Mouse (Mus musculus): ENCODE measurements at regions not wholly inside any gene's neighbourhood (a gene's known extent, or its start where the extent isn't known, plus 50 kb on each side); places are given as distances from the start of the nearest gene placed in this dataset.

DNA sequence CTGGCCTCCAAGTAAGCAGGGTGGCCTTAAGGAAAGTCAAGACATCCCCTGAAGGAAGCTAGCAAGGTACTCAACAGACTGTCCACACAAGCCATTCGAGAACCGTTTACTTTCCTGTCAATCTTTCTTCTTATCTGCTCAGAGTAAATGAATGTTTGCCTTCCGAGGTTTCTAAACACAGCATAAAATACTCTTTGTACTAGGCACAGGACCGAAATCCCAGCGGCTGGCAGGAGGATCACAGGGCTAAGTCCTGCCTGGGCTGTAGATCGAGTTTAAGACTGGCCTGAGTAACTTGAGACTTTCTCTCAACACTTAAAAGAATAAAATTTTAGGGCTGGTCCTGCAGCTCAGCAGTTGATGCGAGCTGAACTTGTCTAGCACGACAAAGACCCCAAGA lies 175.9 kb downstream of the Bcl2l11 start:
- no peaks in the 10 kb centered on the region for H3K27me3 ChIP-seq (replicated peaks; ENCODE audit: control insufficient read depth, insufficient read depth, low read length)
- H3K9ac ChIP-seq (ENCODE audit: low read depth, low read length) = no peak overlapping the region
- no peak overlapping the region for H3K4me3 ChIP-seq (ENCODE audit: low read depth, low read length)
- H3K36me3 ChIP-seq (ENCODE audit: control insufficient read depth, insufficient read depth, low read length) = no peaks in the 10 kb centered on the region
- DNase-seq (ENCODE audit: low spot score) (no peak), ATAC-seq (ENCODE audit: low read depth) (no peak)
- WGBS = 13% methylated on average over 8 of the region's 8 CpGs
- H3K4me2 ChIP-seq (ENCODE audit: low read depth, low read length) = no peak overlapping the region
- no peaks in the 10 kb centered on the region for H3K9me3 ChIP-seq (ENCODE audit: control insufficient read depth, low read length)
- peaks cover 9% of the 10 kb centered on the region; the same call in 1 of the 2 replicates for H3K4me1 ChIP-seq (ENCODE audit: control insufficient read depth, insufficient read depth, low read length)
- H3K27ac ChIP-seq (replicated peaks; ENCODE audit: low read depth, low read length) = no peak overlapping the region

DNA sequence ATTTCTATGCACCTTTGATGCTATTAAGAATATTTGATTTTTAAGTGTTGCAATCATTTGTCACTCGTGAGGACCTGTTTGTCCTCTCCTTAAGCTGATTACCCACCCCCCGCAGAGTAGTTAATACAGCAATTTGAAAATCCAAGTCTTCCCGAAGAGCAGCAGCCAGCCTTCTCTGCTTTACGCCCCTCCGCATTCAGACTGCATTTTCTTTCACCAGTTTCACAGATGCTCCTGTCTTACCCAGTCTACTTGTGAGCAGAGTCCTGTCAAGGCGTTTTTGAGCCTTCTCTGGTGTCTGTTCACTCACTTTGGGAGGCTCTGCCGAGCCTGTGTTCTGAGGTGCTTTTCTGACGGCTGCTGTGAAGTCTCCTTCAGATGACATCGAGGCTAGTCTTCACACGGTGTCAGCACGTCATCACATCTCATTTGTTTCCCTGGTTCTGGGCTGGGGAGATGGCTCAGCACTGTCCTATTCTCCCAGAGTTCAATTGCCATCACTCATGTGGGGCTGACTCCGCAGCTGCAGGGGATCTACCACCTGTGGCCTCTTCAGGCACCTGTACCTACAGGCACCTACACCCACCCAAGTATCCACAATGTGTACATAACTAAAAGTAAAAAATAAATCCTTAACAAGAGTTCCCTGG lies 178.3 kb downstream of the Bcl2l11 start:
- H3K9ac ChIP-seq (ENCODE audit: low read depth, low read length) = 0 out of 2 replicates have a peak overlapping the region, but pooled peaks have one; percentile 32
- H3K36me3 ChIP-seq (ENCODE audit: control insufficient read depth, insufficient read depth, low read length) = no peaks in the 10 kb centered on the region
- no peak overlapping the region for H3K4me2 ChIP-seq (ENCODE audit: low read depth, low read length)
- H3K4me1 ChIP-seq (ENCODE audit: control insufficient read depth, insufficient read depth, low read length) = peaks cover 9% of the 10 kb centered on the region; the same call in 1 of the 2 replicates
- DNase-seq (ENCODE audit: low spot score) (no peak), ATAC-seq (ENCODE audit: low read depth) (no peak)
- WGBS = 23% methylated on average over 12 of the region's 12 CpGs
- H3K4me3 ChIP-seq (ENCODE audit: low read depth, low read length) = no peak overlapping the region
- no peaks in the 10 kb centered on the region for H3K9me3 ChIP-seq (ENCODE audit: control insufficient read depth, low read length)
- no peaks in the 10 kb centered on the region for H3K27me3 ChIP-seq (replicated peaks; ENCODE audit: control insufficient read depth, insufficient read depth, low read length)
- no peak overlapping the region for H3K27ac ChIP-seq (replicated peaks; ENCODE audit: low read depth, low read length)

- H3K9me3 ChIP-seq (ENCODE audit: control insufficient read depth, low read length) = no peaks in the 10 kb centered on the region
- H3K4me2 ChIP-seq (ENCODE audit: low read depth, low read length) = no peak overlapping the region
- 42% methylated on average over 6 of the region's 6 CpGs for WGBS
- ATAC-seq (ENCODE audit: low read depth) = no peak
- H3K4me1 ChIP-seq (ENCODE audit: control insufficient read depth, insufficient read depth, low read length) = peaks cover 23% of the 10 kb centered on the region
- H3K27ac ChIP-seq (replicated peaks; ENCODE audit: low read depth, low read length) = no peak overlapping the region
- no peaks in the 10 kb centered on the region for H3K36me3 ChIP-seq (ENCODE audit: control insufficient read depth, insufficient read depth, low read length)
- H3K4me3 ChIP-seq (ENCODE audit: low read depth, low read length) = no peak overlapping the region
- H3K27me3 ChIP-seq (replicated peaks; ENCODE audit: control insufficient read depth, insufficient read depth, low read length) = no peaks in the 10 kb centered on the region
- no peak for DNase-seq (ENCODE audit: low spot score)
- H3K9ac ChIP-seq (ENCODE audit: low read depth, low read length) = no peak overlapping the region
These were observed 180.9 kb downstream of the Bcl2l11 start for GRCm38 (mm10) chr2:128306693-128307092.

GRCm38 (mm10) chr2:128309541-128310030 lies 183.7 kb downstream of the Bcl2l11 start:
- Histone ChIP-seq H3K4me2 (ENCODE audit: low read depth, low read length) (peak overlapping the region; percentile 31), H3K27me3 (replicated peaks; ENCODE audit: control insufficient read depth, insufficient read depth, low read length) (no peaks in the 10 kb centered on the region), H3K9me3 (ENCODE audit: control insufficient read depth, low read length) (no peaks in the 10 kb centered on the region), H3K4me3 (ENCODE audit: low read depth, low read length) (no peak overlapping the region), H3K9ac (ENCODE audit: low read depth, low read length) (no peak overlapping the region), H3K4me1 (ENCODE audit: control insufficient read depth, insufficient read depth, low read length) (peaks cover 29% of the 10 kb centered on the region), H3K27ac (replicated peaks; ENCODE audit: low read depth, low read length) (peak overlapping the region; percentile 23; the same call in 1 of the 2 replicates), H3K36me3 (ENCODE audit: control insufficient read depth, insufficient read depth, low read length) (no peaks in the 10 kb centered on the region)
- 24% methylated on average over 10 of the region's 10 CpGs for WGBS
- DNase-seq (ENCODE audit: low spot score) (no peak), ATAC-seq (ENCODE audit: low read depth) (no peak)

DNA sequence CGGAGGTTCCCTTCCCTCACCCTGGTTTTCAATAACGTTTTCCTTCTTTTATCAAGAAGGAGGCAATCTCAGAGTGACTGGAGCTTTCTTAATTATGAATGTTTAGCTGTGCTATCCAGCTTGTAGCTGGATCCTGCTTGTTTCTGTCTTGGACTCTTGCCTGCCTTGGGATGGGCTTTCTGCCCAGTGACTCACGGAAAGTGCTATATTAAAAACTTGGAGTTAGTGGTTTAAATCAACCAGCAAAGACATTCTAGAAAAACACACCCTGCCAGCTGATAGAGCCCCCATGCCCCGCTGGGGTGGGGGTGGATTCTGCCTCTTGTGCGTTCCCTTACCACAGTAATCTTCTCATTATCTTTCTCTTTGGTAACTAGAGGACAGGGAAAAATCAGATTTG lies 184.2 kb downstream of the Bcl2l11 start:
- Histone ChIP-seq H3K27ac (replicated peaks; ENCODE audit: low read depth, low read length) (peak overlapping the region; percentile 23; the same call in 1 of the 2 replicates), H3K4me1 (ENCODE audit: control insufficient read depth, insufficient read depth, low read length) (peaks cover 29% of the 10 kb centered on the region), H3K4me2 (ENCODE audit: low read depth, low read length) (peak overlapping the region; percentile 31), H3K36me3 (ENCODE audit: control insufficient read depth, insufficient read depth, low read length) (no peaks in the 10 kb centered on the region), H3K9ac (ENCODE audit: low read depth, low read length) (no peak overlapping the region), H3K9me3 (ENCODE audit: control insufficient read depth, low read length) (no peaks in the 10 kb centered on the region), H3K27me3 (replicated peaks; ENCODE audit: control insufficient read depth, insufficient read depth, low read length) (no peaks in the 10 kb centered on the region), H3K4me3 (ENCODE audit: low read depth, low read length) (no peak overlapping the region)
- no peak; the same call in 1 of the 2 replicates for ATAC-seq (ENCODE audit: low read depth)
- WGBS = 20% methylated on average over 5 of the region's 5 CpGs
- DNase-seq (ENCODE audit: low spot score) = peak; percentile 89

DNA sequence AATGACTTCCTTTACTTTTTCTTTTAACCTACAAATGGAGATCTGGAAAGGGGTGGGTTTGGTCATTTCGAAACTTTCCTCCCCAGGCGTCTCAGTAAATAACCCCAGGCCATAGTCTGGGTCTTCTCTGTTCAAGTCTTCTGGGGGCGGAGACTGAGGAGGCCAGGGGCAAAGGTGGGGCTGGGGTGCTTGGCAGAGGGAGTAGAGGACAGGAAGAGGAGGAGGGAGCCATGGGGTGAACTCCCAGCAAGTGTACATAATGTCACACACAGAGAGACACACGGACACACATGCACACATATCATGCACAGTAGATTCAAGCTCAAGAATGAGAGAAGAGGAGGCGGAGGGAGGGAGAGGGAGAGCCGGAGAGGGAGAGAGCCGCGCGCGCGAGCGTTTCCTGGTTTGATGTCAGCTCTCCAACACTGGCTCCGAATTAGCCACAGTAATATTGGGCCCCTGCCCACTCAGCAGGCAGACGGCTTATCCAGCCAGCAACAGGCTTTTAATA lies 186.3 kb downstream of the Bcl2l11 start:
- Histone ChIP-seq H3K4me3 (ENCODE audit: low read depth, low read length) (peak overlapping the region; percentile 22), H3K36me3 (ENCODE audit: control insufficient read depth, insufficient read depth, low read length) (no peaks in the 10 kb centered on the region), H3K9ac (ENCODE audit: low read depth, low read length) (peak overlapping the region; percentile 42; the same call in 1 of the 2 replicates), H3K27ac (replicated peaks; ENCODE audit: low read depth, low read length) (no peak overlapping the region), H3K4me1 (ENCODE audit: control insufficient read depth, insufficient read depth, low read length) (peaks cover 29% of the 10 kb centered on the region), H3K4me2 (ENCODE audit: low read depth, low read length) (peak overlapping the region; percentile 52), H3K9me3 (ENCODE audit: control insufficient read depth, low read length) (no peaks in the 10 kb centered on the region), H3K27me3 (replicated peaks; ENCODE audit: control insufficient read depth, insufficient read depth, low read length) (no peaks in the 10 kb centered on the region)
- WGBS = 3% methylated on average over 13 of the region's 14 CpGs
- DNase-seq (ENCODE audit: low spot score) = peak; percentile 87
- peak; percentile 67 for ATAC-seq (ENCODE audit: low read depth)

DNA sequence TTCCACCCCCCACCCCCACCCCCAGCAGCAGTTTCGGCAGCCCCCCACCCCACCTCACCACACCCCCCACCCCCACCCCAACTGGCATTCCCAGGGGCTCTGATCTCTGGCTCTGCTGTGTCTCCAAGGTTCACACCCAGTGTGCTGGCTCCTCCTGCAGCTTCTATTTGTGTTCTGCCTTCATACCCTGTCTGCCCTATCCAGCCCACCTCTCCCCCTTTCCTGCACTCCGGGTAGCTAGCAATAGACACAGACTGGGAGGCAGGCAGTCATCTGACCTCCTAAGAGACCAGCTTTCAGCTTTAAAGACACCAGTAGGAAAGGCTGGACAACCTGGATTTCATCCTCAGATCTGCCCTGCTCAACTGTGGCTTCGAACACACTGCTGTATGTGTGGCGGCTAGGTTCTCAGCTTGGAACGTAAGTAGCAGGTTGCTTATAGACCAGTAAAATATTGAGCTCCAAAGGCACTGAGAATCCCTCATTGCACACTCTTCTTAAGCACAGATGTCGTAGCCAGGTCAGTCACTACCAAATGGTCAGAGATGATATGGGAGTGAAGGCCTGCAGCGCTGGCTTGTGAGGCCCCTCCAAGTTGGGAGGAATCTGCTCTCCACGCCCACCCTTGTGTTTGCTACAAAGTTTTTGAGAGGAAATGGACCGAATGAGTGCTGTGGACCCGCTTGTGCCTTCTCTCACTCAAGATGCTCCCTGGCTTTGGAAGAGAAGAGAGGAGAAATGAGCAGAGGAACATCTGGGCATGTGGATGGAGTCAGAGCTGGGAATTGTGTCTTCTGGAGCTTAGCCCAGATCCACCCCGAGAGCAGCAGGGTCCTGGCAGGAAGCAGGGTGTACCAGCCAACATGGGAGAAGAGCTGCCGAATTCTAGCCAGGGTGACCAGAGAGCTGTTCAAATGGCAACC lies 187.1 kb downstream of the Bcl2l11 start:
- Histone ChIP-seq H3K4me3 (ENCODE audit: low read depth, low read length) (peak overlapping the region; percentile 22), H3K27me3 (replicated peaks; ENCODE audit: control insufficient read depth, insufficient read depth, low read length) (no peaks in the 10 kb centered on the region), H3K9me3 (ENCODE audit: control insufficient read depth, low read length) (no peaks in the 10 kb centered on the region), H3K27ac (replicated peaks; ENCODE audit: low read depth, low read length) (no peak overlapping the region), H3K4me2 (ENCODE audit: low read depth, low read length) (peak overlapping the region; percentile 52), H3K9ac (ENCODE audit: low read depth, low read length) (0 out of 2 replicates have a peak overlapping the region, but pooled peaks have one; percentile 42), H3K36me3 (ENCODE audit: control insufficient read depth, insufficient read depth, low read length) (no peaks in the 10 kb centered on the region), H3K4me1 (ENCODE audit: control insufficient read depth, insufficient read depth, low read length) (peaks cover 29% of the 10 kb centered on the region)
- no peak for DNase-seq (ENCODE audit: low spot score)
- 53% methylated on average over 12 of the region's 12 CpGs for WGBS
- ATAC-seq (ENCODE audit: low read depth) = peak; percentile 46; the same call in 1 of the 2 replicates

- H3K27me3 ChIP-seq (replicated peaks; ENCODE audit: control insufficient read depth, insufficient read depth, low read length) = no peaks in the 10 kb centered on the region
- H3K4me1 ChIP-seq (ENCODE audit: control insufficient read depth, insufficient read depth, low read length) = peaks cover 29% of the 10 kb centered on the region
- no peaks in the 10 kb centered on the region for H3K36me3 ChIP-seq (ENCODE audit: control insufficient read depth, insufficient read depth, low read length)
- 37% methylated on average over 2 of the region's 2 CpGs for whole genome bisulfite sequencing
- no peak overlapping the region for H3K4me2 ChIP-seq (ENCODE audit: low read depth, low read length)
- DNase-seq (ENCODE audit: low spot score) (no peak), ATAC-seq (ENCODE audit: low read depth) (no peak)
- no peak overlapping the region for H3K4me3 ChIP-seq (ENCODE audit: low read depth, low read length)
- H3K27ac ChIP-seq (replicated peaks; ENCODE audit: low read depth, low read length) = no peak overlapping the region
- H3K9me3 ChIP-seq (ENCODE audit: control insufficient read depth, low read length) = no peaks in the 10 kb centered on the region
- H3K9ac ChIP-seq (ENCODE audit: low read depth, low read length) = no peak overlapping the region
These were observed 187.7 kb downstream of the Bcl2l11 start for GRCm38 (mm10) chr2:128313582-128313918.

Data from embryonic facial prominence, embryonic 14.5 days (tissue).